Mouse (Mus musculus): ENCODE data around the gene Gm10337.

Gm10337 gene

DNA sequence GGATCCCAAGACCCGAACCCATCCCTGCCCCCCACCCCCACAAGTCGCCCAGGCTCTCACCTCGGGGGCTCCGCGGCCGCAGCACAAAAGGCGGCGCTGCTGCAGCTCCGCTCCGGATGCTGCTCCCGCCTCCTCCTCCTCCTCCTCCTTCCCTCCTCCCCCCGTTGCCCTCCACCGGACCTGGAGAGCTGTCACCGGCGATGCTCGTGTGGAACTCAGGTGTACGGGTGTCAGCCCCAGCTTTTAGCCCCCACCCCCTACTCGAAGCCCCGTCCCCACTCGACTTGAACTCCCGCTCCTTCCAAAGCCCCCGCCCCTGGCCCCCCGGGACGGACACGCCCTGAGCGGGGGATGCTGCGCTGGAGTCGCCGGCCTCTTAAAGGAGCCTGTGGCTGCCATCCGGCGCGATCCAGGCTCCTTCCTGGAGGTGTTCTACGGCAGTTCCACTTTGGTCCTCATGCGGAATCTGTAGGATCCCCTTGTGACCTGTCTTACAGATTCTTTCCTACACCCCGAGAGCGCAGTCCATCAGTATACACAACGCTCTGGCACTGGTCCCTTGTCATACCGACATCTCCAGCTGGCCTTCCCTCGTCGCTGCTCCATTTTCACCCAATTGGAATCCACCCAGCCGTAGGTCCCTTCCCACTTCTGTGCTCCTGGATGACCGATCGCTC, 13.3 kb downstream of the Gm10337 start, which contains the start of gene Map3k12:
TSS of gene Map3k12 (minus strand) at position 337 of the 677 bp plus-strand sequence.
- DNase-seq (ENCODE audit: low read depth, low spot score): peak; percentile 65

DNA sequence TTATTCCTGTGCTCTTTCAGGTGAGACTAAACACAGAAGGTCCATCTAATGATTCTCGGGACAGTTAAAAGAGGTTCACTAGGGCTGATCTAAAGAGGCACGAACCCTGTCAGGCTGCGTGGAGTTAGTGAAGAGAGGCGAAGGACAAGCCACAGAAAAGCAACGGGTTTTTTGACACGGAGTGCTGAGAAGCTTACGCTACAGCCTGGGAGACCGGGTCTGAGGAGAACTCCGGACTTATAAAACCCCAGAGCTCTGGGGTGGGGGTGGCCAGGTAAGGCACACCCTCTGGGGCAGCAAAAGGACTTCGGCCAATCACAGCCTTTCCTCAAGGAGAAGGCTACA, 14.1 kb downstream of the Gm10337 start:
- no peak for DNase-seq (ENCODE audit: low read depth, low spot score)

DNA sequence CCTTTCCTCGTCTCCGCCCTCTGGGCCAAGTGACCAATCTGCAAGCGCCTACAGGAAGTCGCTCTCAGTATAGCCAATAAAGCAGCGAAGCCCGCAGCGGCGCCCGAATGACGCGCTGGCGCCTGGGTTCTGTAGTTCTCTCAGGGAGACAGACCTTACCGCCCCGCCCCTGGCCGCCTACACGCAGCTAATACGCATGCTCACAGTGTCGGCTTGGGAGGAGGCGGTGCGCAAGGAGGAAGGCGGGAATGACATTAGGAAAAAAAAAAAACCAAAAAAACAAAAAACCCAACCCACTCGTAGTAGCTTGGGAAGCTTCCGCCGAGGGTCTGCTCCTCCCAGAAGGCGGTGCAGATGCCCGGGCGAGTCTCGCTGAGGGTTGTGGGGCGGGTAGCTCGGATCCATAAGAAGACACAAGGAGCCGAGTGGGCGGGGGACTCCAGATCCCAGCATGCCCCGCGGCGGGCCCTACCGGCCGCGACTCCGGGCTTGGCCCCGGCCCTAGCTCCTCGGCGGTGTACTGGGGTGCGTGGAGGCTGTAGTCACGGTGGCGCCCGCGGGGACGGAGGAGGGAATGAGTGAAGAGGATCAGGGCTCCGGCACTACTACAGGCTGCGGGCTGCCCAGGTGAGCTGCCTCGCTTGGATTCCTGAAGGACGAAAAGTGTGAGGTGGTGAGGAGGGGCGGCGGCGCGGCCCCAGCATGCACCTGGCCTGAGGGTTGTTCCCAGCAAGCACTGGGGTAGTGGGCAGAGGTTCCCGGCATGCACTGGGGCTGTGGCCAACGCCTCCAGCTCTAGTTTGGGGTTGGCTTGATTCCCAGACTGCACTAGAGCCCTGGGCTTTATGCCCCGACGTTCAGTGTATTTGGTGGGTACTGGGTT, 14.7 kb downstream of the Gm10337 start, which contains the start of gene Tarbp2:
TSS of gene Tarbp2 (plus strand) at position 217 of the 883 bp plus-strand sequence.
- DNase-seq (ENCODE audit: low read depth, low spot score): peak; percentile 100

DNA sequence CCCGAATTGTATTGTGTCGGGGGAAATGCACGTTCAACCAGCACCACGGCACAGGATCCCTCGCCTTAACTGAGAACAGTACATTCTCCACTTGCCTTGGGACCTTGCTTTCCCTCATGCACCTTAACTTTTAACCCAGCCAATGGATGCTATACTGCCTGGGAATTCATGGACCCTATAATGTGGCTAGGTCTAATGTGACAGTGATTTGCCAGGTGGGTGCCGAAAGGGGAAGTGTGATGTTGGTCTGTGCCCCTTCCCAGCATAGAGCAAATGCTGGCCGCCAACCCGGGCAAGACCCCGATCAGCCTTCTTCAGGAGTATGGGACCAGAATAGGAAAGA, 15.3 kb downstream of the Gm10337 start:
- DNase-seq (ENCODE audit: low read depth, low spot score): no peak

DNA sequence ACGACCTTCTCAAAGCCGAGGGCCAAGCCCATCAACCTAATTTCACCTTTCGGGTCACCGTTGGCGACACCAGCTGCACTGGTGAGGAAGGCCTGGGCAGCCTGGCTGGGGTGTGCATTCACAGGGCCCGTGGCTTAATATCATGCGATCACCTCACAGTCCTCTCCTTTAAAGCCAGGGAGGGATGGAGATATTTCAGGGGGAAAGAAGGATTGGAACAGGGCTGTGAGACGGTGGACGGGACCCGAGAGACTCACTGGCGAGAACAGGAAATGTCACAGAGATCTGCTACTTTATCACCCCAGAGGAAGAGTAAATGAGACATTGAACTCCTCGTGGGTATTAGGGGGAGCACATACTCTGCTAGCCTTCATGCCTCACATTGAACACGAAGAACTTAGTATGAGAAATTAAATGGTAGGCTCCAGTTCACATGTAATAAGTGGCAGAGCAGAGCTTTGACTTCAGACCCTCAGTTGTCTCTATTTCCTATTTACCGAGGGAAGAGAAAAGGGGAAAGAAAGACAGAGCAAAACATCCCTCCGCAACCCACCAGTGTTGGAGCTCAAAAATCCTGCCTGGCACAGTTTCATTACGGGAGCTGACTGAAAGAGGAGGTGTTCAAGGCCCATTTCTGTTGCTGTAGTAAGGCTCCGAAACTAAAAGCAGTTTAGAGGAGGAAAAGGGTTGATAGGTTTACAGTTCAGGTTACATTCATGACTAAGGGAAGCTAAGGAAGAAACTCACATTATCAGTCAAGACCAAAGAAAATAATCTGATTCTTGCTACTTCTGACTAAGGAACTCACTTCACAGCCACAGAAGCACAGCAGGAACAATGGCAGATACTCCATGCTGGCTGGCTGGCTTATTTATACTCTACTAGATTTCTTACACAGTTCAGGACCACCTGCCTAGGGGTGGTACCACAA, 16.0 kb downstream of the Gm10337 start:
- no peak for DNase-seq (ENCODE audit: low read depth, low spot score)

DNA sequence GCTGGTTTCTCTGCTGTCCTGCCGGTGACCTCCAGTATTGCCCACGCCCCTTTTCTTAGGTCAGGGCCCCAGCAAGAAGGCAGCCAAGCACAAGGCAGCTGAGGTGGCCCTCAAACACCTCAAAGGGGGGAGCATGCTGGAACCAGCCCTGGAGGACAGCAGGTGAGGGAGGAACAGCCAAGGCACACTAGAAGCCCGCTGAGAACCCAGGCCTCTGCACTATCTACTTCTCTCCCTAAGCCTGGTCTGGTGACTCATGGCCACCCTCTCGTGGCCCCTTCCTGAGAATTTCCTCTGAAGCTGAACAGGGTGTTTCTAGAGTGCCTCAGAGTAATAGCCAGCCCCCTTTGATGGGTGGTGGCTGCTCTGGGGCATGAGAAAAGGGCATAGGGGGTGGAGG, 16.9 kb downstream of the Gm10337 start:
- no peak for DNase-seq (ENCODE audit: low read depth, low spot score)

DNA sequence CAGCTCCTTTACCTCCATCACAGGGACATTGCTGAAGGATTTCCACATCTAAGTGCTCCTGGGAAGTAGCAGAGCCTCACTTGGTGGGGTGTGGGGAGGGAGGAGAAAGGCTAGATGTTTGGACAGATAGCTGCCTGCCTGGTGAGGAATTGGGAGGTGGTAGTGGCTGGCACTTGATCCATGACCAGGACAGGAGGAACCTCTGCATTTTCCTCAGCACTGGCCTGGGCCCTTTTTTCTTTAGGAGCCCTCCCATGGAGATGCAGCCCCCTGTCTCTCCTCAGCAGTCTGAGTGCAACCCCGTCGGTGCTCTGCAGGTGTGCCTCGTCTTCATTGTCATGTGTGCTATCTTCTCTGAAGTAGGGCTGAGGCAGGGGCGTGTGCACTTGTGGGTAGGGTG, 18.0 kb downstream of the Gm10337 start:
- no peak for DNase-seq (ENCODE audit: low read depth, low spot score)

DNA sequence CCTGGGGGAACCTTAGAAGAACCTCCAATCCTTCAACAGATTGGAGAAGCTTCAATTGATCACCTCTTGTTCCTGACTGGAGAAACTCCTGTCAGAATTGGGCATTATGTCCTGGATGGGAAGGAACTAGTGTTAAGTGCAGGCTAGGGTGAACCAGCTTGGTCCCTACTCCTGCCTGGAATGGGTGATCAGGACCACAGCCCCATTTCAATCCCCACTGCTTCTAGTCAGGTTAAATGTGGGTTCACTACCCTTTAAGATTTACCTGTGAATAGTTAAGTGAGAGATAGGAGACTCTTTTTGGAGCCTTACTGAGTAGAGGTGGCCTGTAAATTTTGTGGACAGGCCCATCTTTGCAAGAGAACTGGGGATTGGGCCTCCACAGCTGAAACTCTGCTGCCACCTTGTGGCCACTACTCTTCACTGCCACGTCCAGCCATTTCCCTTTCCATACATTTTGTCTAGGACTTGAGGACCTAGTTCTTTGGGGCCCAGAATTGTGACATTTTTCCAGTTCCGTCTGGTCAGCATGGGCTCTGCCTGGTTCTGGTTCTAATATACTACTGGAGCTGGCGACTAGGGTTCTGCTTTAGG, 21.5 kb downstream of the Gm10337 start, which contains the start of gene Npff:
TSS of gene Npff (minus strand) at position 51 of the 594 bp plus-strand sequence.
- DNase-seq (ENCODE audit: low read depth, low spot score): peak; percentile 76

DNA sequence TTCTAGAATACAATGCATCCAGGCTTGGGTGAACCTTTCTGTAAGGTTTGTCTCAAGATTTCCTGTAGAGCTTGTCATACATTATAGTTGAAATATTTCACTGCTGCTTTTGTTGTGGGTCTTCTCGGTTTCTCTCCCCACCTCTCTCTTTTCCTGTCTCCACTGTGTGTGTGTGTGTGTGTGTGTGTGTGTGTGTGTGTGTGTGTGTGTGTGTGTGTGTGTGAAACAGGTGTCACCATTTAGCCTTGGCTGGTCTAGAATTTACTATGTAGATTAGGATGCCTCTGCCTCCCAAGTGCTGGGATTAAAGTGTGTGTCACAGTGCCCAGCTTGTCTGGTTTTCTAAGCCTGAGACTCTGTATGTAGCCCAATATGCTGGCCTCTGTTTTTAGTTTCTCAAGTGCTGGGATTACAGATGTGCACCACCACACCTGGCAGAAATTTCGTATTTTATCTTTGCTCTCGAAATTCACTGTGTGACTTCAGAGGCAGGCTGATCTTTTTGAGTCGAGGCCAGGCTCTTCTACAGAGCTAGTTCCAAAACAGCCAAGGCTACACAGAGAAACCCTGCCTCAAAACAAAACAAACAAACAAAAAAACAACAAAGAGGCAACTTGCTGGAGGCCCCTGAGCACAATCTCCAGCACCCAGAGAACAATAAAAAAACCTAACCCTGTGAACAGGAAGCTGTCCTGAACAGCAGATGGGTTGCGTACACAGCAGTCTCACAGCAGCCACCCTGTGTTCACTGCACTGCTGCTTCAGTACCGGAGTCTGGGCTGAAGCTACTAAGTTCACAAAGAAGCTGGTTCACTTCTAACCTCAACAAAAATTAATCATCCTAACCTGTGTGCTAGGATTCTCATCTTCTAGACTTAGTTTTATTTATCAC, 22.8 kb downstream of the Gm10337 start:
- DNase-seq (ENCODE audit: low read depth, low spot score): no peak

DNA sequence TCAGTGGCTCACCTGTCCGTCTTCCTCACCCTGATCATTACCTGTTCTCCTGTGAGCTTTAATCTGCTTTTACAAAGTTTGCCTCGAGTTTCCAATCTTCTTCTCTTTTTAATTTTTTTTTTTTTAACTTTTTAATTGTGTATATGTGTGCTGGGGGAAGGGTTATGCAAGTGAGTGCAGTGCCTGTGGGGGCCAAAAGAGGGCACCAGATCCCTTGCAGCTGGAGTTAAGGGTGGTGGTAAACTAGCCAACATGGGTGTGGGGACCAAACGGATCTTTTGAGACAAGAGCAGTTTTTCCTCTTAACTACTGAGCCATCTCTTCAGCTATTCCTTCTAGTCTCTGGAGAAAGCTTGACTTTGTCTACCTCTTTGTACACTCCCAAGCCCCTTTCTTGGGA, 24.4 kb downstream of the Gm10337 start:
- DNase-seq (ENCODE audit: low read depth, low spot score): peak; percentile 61

DNA sequence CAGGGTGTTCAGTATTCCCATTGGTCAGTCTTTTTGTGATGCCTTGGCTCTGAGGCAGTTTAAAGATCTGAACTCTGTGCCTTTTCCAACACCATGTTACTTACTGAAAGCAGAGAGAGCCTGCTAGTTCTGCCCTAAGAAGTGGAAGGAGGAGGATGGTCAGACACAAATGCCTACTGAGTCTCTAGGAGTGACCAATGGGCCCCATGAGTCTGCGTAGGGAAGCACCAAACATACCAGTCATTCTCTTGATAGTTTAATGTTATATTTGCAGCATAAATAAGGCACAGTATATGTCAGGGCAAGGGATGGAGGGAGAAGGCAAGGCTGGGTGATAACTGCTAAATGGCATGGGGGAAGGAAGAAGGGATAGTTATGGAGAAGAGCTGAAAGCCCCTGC, 24.9 kb downstream of the Gm10337 start:
- DNase-seq (ENCODE audit: low read depth, low spot score): no peak

DNA sequence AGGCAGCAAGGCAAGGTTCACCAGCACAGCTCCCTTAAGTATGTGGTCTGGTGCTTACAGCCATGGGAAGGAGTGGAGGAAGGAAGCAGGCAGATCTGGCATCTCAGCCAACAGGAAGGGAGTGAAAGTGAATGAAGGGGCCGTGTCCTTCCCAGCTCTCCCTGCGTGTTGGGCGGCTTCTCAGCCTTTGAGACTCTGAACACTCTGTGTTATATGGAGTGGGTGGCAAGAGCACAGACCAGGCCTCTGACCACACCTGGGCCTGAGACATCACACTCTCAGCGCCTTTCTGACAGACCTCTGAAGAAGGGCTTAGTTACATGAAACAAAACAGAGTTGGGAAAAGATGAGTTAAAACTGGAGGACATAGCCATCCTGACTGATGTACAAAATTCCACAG, 27.0 kb downstream of the Gm10337 start:
- DNase-seq (ENCODE audit: low read depth, low spot score): no peak

DNA sequence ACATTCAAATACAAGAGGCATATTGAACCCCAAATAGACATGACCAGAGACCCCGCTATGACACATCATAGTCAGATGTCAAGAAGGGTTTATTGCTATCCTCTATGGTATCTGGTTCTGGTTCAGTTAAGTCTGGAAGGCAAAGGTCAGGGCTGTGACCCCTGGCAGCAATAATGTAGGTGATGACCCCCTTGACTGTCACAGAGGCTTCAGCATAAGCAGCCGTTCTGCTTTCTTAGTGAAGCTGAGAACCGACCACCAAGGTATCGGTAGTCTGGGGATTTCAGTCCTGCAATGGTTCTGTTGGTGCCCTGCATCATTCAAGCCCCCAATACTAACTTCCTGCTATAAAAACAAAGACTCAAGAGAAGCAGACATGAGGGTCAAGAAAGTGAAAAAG, 28.1 kb downstream of the Gm10337 start:
- DNase-seq (ENCODE audit: low read depth, low spot score): no peak

DNA sequence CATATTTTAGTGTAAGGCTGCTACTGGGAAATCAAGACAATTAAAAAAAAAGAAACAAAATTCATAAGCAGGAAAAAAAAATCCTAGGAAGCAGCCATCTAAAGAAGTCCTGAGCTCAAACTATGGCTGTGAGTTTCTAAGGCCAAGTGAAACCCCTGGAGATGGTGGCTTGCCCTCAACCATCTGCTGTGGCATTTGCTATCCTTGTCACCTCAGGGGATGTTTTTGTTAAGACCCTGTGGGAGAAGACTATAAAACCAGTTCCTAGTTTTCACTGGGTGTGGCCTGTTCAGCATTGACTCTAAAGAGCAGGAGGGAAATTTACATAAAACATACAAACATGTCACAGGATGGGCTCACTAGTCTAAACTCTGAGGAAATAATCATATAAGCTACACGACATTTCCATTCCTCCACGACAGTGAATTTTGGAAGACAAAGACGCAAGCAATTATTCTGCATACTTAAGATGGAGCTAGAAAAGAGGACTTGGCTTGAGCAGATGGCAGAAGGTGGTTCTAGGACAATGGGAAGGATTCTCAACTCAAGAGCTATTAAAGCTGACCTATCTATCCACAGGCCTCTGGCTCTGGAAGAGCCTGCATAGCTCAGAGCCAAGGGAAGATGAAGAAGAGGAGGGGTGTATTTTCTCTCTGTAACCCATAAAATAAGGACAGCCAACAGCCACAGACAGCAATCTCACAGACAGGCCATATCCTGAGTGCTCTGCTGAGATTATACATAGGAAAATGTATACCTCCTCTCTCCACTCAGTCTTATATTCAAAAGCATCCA, 28.8 kb downstream of the Gm10337 start:
- no peak for DNase-seq (ENCODE audit: low read depth, low spot score)

DNA sequence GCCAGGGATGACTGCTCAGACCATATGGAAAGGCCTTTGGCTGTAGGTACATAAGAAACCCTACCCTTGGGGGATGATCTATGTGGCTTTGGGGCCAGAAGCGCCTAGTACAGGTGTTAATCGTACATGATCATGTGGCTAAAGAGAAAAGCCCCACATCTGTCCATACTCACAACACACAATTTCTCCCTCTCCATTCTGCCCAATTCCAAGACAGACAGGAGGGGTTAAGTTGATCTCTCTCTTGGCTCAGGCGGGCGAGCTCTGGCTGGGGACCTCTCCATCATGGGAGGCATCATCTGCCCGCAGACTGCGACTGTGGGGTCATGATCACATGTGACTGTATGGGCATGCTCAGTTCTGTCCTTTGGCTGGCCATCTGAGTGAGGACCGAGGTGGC, 30.4 kb downstream of the Gm10337 start:
- DNase-seq (ENCODE audit: low read depth, low spot score): no peak

DNA sequence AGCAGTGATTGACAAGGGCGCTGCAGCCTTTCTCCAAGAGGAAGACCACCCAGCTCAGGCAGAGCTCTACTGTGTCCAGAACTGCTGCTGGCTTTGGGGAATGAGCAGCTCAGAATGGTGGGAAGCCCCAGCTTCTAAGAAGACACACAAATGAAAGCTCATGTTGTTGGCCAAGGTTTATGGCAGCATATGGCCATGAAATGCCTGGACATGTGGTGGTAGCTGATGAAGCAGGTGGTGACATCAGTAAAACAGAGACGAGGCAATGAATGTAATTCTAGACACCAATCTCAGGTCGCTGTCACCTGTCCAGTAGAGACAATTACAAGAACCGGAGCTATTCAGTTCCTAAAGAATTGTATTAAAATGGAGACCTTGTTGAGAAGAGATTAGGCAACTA, 41.3 kb downstream of the Gm10337 start:
- no peak for DNase-seq (ENCODE audit: low read depth, low spot score)

DNA sequence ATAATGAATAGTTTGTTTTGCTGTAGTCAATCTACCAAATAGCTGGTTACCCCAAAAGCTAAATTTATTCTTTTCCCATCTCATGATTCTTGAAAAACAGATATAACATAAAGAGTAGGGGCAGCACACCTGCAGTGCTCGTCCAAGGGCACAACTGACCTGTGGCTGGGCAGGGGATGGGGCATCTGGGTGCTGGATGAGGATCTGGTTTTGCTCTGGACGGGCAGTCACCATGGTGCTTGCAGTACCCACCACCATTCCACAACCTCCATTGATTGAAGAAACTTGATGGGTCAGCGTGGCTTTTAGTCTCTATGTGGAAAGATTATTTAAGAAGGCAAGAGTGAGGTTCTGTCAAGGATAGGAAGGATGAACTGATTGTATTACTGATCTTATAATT, 42.7 kb downstream of the Gm10337 start:
- no peak for DNase-seq (ENCODE audit: low read depth, low spot score)

DNA sequence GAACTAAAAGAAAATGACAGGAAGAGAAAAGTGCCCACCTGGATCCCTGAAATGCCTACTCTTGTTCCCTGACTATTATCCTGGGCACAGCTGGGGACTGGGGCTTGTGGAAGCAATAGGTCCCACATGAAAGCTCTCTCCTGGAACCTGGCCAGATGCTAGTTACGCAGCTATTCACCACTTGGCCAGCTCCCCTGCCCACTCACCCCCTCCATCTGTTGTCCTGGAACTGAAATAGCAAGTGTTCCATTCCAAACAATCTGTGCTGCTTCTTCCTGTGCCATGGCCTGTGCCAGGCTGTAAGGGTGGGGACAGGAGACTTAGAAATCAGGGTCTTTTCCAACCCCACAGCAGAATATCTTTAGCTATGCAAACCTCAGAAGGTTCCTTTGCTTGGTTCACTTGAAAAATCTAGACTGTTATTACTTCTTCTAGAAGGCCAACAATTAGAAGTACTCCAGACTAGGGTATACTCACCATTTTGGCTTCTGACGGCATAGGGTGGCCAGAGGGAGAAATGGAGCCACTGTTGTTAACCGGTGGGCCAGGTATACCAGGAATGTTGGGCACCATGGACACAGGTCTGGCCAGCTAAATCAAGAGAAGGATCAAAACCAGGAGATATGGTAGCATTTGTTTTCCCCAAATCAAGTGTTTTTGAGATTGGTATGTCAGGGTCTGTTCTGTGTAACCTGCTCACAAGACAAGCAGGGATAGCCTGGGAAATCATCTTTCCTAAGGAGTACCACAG, 43.3 kb downstream of the Gm10337 start:
- no peak for DNase-seq (ENCODE audit: low read depth, low spot score)

DNA sequence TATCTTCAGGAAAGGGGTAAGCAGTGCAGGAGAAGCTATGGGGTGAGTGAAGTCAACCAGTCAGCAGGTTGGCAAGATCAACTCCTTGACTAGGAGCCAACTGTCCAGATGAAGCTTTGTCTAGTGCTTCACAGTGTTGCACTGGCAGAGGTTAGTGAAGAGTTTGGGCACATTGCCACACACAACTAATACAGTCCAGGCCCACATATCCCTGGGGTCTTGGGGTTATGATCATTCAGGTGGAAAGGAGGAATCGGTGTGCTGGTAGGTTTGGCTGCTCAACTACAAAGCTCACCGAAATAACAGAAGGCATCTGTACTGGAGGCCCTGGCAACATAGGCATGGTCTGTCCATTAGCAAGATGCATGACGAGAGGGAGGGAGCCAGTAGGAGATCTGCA, 44.0 kb downstream of the Gm10337 start:
- no peak for DNase-seq (ENCODE audit: low read depth, low spot score)
